Mouse (Mus musculus) kidney, embryonic 14.5 days (tissue): ENCODE results near the gene Gm39115. TPM values are rescaled to one million over a fixed set of nuclear protein-coding genes. Genes with fewer than 3 reads are reported as not detected.
"Not testable (repeated sequence)": the region's sequence is repeated elsewhere in the genome, so short reads cannot be mapped to it uniquely, and the experiment has no call there.

ENCODE experiments used
- ATAC-seq: fragments of 200-750 bp; cut with Nextera tagmentation; 2 replicates; pipeline ENCODE4 v1.8.0; 2017; ENCODE audit warnings: moderate number of reproducible peaks, mild to moderate bottlenecking, moderate TSS enrichment, moderate library complexity; ENCODE audit not compliant: low FRiP score, low TSS enrichment
- H3K27ac ChIP-seq: fragments of 300-500 bp; sonication (generic); 2 replicates; pipeline ENCODE4 v1.5.1; 2014; ENCODE audit warnings: low read depth, mild to moderate bottlenecking, low read length, moderate library complexity, mixed read lengths
- H3K27me3 ChIP-seq: fragments of 300-500 bp; sonication (generic); 2 replicates; pipeline ENCODE4 v1.6.1; 2014; ENCODE audit warnings: mild to moderate bottlenecking, low read length; ENCODE audit not compliant: control insufficient read depth, insufficient read depth
- H3K36me3 ChIP-seq: fragments of 300-500 bp; sonication (generic); 2 replicates; pipeline ENCODE4 v1.6.1; 2014; ENCODE audit warnings: low read length, mixed read lengths; ENCODE audit not compliant: control insufficient read depth, insufficient read depth
- H3K4me1 ChIP-seq: fragments of 300-500 bp; sonication (generic); 2 replicates; pipeline ENCODE4 v1.6.1; 2014; ENCODE audit warnings: low read length, mixed read lengths; ENCODE audit not compliant: control insufficient read depth, insufficient read depth
- H3K4me2 ChIP-seq: fragments of 300-500 bp; sonication (generic); replicated peaks from 2 replicates; pipeline ENCODE4 v1.6.1; 2014; ENCODE audit warnings: low read depth, mild to moderate bottlenecking, low read length
- H3K4me3 ChIP-seq: fragments of 300-500 bp; sonication (generic); 2 replicates; pipeline ENCODE4 v1.5.1; 2014; ENCODE audit warnings: mild to moderate bottlenecking, low read length
- H3K9ac ChIP-seq: fragments of 300-500 bp; sonication (generic); 2 replicates; pipeline ENCODE4 v1.6.1; 2014; ENCODE audit warnings: low read depth, mild to moderate bottlenecking, low read length, moderate library complexity
- H3K9me3 ChIP-seq: fragments of 300-500 bp; sonication (generic); 2 replicates; pipeline ENCODE4 v1.6.1; 2016; ENCODE audit warnings: low read length; ENCODE audit not compliant: control insufficient read depth
- WGBS: fragments of 180-500 bp; shearing (Covaris S2); extraction: QIAGEN DNeasy Blood & Tissue Kit; methylation state at CpG from one replicate; pipeline ENCODE4 v1.1.7; 2014; 5-methylcytosine and 5-hydroxymethylcytosine counted together
- polyA plus RNA-seq: library from polyadenylated mRNA; unstranded; fragments of >200 nt; fragmentation: Nextera tagmentation; extraction: Ambion mirVana; gene quantifications from 2 replicates; pipeline ENCODE4 v1.2.1, GENCODE M21; 2014

The Gm39115 gene
- polyA plus RNA-seq, 1 experiment from 2014 or later = not detected

DNA sequence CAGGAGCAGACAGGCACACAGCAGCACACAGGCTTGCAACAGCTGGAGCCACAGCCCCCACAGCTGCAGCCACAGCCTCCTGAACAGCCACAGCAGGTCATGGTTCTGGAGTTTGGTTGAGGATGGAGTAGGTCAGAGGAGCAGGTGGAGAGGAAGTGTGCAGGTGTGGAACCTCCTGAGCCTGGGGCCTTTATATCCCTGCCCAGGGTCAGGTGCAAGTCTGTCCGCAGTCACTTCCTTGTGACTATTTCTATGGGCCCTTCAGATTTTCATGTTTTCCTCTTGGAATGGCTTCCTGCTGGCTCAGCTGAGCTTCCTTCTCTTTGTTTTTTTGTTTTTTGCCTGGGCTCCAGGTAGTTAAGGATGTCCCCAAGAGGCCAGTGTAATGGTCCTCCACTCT, 15.2 kb downstream of the Gm39115 start, which contains the start of gene Gm45618:
Gene Gm45618 (minus strand): TSS at position 101 of the 400 bp plus-strand sequence.
- not testable (repeated sequence) for H3K27ac ChIP-seq, H3K4me2 ChIP-seq, H3K4me1 ChIP-seq, H3K27me3 ChIP-seq, H3K9ac ChIP-seq, H3K9me3 ChIP-seq, H3K36me3 ChIP-seq, ATAC-seq, H3K4me3 ChIP-seq
- 83% methylated on average over 1 of the region's 1 CpGs for WGBS

DNA sequence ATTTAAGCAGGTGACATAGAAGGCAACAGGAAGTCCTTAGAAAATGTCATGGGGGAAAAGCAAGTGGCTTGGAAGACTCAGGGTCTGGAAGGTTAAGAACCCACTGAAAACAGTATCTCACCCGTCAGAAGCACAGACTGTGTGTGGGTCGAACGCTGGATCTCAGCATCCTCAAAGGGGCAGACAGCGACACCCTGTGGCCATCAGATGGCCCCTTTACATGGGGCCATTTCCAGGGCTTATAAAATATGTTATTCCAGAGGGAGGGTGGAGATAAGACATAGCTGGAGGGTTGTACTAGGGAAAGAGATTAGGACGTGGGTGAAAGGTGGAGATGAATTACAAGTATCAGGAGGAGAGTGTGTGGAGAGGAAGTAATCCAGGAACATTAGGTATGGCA, 16.2 kb downstream of the Gm39115 start:
- Histone ChIP-seq H3K4me2 (no peak overlapping the region), H3K27me3 (no peaks in the 10 kb centered on the region), H3K27ac (no peak overlapping the region), H3K9ac (no peak overlapping the region), H3K4me3 (no peak overlapping the region), H3K9me3 (no peaks in the 10 kb centered on the region), H3K36me3 (no peaks in the 10 kb centered on the region), H3K4me1 (no peaks in the 10 kb centered on the region)
- 18% methylated on average over 5 of the region's 5 CpGs for WGBS
- ATAC-seq = no peak

DNA sequence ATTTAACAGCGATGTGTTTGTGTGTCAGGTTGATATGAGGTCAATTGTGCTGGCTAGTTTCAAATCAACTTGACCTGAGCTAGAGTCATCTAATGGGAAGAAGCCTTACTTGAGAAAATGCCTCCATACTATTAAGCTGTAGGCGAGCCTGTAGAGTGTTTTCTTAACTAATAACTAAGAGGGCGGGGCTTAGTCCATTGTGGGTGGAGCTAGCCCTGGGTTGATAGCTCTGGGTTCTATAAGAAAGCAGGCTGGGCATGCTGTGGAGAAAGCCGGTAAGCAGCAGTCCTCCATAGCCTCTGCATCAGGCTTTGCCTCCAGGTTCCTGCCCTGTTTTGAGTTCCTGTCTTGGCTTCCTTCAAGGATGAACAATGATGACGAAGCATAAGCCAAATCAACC, 31.1 kb downstream of the Gm39115 start:
- Histone ChIP-seq H3K36me3 (no peaks in the 10 kb centered on the region), H3K4me1 (no peaks in the 10 kb centered on the region), H3K27ac (no peak overlapping the region), H3K9ac (no peak overlapping the region), H3K4me2 (no peak overlapping the region), H3K9me3 (no peaks in the 10 kb centered on the region), H3K27me3 (no peaks in the 10 kb centered on the region), H3K4me3 (no peak overlapping the region)
- 60% methylated on average over 5 of the region's 5 CpGs for WGBS
- no peak for ATAC-seq

DNA sequence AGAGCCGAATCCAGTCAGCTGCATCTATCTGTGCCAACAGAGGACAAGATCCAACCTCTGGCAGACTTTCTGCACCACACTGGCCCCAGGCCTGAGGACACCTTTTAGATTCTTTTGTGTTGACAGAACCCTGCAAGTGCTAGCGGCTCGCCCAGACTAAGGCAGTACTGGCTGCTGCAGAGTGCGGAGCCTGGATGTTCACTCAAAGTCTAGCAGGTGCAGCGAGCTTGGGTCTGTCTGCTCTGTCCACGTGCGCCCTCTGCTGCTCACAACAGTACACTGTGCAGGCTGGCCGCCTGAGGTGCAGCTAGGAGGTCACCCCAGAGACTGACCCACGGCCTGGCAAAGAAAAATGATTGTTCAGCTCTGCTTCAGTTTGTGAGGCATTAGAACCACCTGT, 38.1 kb downstream of the Gm39115 start:
- ATAC-seq = peak; percentile 54
- H3K4me1 ChIP-seq = peaks cover 4% of the 10 kb centered on the region
- H3K9ac ChIP-seq = no peak overlapping the region
- no peak overlapping the region for H3K4me3 ChIP-seq
- no peaks in the 10 kb centered on the region for H3K36me3 ChIP-seq
- 9% methylated on average over 9 of the region's 9 CpGs for WGBS
- H3K9me3 ChIP-seq = no peaks in the 10 kb centered on the region
- H3K27ac ChIP-seq = no peak overlapping the region
- no peak overlapping the region for H3K4me2 ChIP-seq
- H3K27me3 ChIP-seq = peaks cover 42% of the 10 kb centered on the region

DNA sequence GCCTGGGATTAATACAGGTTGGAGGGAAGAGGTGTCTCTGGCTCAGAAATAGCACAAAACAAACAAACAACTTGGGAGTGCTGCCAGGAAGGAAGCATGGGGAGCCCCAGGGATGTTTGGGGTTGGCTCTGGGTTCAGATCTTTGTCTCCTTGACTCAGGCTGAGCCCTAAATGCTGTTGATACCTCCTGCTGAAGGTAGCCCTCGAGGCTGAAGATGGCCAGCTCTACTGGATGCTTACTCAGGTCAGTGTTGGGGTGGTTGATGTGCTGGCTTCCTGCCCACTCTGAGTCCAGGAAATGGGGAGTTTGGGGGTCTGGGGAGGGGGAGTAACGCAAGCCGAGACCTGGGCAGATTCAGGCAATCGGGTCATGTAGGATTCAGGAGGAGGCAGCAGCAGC, 39.1 kb downstream of the Gm39115 start:
- H3K27me3 ChIP-seq = peaks cover 46% of the 10 kb centered on the region
- H3K27ac ChIP-seq = no peak overlapping the region
- H3K4me3 ChIP-seq = no peak overlapping the region
- no peaks in the 10 kb centered on the region for H3K36me3 ChIP-seq
- no peak overlapping the region for H3K9ac ChIP-seq
- no peak for ATAC-seq
- no peaks in the 10 kb centered on the region for H3K9me3 ChIP-seq
- 61% methylated on average over 4 of the region's 4 CpGs for WGBS
- H3K4me2 ChIP-seq = no peak overlapping the region
- H3K4me1 ChIP-seq = peaks cover 4% of the 10 kb centered on the region

DNA sequence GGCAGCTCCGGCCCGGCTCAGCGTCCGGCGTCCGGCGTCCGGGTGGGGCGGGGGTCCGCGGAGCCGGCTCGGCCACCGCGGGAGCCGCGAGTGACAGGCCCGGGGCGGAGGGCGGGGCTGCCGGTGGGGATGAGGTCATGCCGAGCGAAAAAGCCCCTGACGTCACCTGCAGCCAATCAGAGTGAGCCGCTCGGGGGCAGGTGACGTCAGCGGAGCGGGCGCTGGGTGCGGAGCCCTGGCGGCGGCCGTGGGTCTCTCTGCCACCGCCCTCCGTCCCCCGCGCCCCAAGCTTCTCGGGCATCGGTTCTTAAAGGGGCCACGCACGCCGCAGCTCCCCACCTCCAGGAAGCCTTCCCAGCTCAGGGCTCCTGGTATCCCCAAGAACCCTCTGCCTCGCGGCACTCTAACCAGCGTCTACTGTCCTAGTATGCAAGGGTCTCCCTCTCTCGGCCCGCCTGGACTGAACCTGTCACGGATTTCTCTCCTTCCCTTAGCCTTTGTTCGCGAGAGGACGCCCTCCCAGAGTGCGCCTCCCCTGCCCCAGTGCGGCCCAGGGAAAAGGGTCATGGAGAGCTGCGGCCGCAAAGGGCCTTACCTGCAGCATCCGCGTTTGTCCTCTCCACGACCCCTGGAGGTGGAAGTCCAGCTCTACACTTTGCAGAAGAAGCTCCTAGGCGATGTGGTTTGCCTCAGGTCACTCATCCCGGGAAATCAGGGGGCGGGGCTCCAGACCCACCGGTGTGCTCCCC, 40.5 kb downstream of the Gm39115 start, which contains the start of gene Dusp8:
Gene Dusp8 (minus strand): TSS at position 661 of the 749 bp plus-strand sequence.
- peak; percentile 88 for ATAC-seq
- WGBS = under 1% methylated on average over 52 of the region's 63 CpGs
- Histone ChIP-seq H3K4me1 (peaks cover 4% of the 10 kb centered on the region), H3K4me2 (peak within 1 kb of the TSS; percentile 96), H3K9me3 (no peaks in the 10 kb centered on the region), H3K27ac (no peak within 1 kb of the TSS), H3K9ac (peak within 1 kb of the TSS; percentile 72), H3K27me3 (peaks cover 51% of the 10 kb centered on the region), H3K36me3 (no peaks in the 10 kb centered on the region), H3K4me3 (peak within 1 kb of the TSS; percentile 66)

DNA sequence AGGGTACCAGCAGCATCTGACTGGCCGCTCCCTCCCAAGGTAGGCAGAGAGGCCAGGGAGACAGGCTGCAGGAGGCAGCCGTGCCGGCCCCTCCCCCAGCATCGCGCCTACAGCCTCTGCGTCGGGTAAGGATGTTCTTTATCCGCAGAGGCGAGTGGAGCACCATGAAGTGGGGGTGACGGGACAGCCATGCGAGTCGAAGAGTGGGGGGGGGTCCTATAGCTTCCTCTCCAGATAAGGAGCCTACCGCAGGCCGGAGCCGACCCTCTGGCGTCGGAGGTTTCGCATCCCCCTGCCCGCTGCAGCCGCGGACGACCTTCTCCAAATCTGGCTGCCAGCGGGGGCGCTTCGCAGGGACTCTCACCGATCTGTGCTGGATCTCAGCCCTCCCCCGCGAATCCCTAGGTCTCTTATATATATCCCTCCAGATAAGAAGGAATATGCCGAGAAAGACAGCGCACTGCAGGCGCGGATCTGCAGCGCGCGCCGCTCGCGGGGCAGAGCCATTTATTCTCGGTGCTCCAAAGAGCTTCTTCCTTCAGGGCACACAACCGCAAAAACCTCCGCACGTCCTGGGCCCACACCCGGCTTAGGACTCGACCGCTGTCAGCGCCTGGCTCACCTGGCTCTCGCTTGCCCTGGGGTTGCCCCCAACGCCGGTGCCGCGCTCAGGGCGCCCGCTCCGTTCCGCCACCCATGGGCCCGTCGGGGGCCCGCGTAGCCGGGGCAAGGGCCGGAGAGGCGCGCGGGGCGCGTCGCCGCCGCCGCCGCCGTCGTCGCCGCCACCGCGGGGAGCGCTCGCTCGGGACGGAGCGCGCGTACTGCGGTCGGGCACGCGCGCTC, 41.3 kb downstream of the Gm39115 start:
- H3K4me3 ChIP-seq = peak overlapping the region; percentile 66
- H3K9ac ChIP-seq = peak overlapping the region; percentile 72
- no peak overlapping the region for H3K27ac ChIP-seq
- peaks cover 51% of the 10 kb centered on the region for H3K27me3 ChIP-seq
- under 1% methylated on average over 89 of the region's 89 CpGs for WGBS
- H3K4me2 ChIP-seq = peak overlapping the region; percentile 96
- ATAC-seq = peak; percentile 28
- no peaks in the 10 kb centered on the region for H3K36me3 ChIP-seq
- no peaks in the 10 kb centered on the region for H3K9me3 ChIP-seq
- peaks cover 4% of the 10 kb centered on the region for H3K4me1 ChIP-seq

DNA sequence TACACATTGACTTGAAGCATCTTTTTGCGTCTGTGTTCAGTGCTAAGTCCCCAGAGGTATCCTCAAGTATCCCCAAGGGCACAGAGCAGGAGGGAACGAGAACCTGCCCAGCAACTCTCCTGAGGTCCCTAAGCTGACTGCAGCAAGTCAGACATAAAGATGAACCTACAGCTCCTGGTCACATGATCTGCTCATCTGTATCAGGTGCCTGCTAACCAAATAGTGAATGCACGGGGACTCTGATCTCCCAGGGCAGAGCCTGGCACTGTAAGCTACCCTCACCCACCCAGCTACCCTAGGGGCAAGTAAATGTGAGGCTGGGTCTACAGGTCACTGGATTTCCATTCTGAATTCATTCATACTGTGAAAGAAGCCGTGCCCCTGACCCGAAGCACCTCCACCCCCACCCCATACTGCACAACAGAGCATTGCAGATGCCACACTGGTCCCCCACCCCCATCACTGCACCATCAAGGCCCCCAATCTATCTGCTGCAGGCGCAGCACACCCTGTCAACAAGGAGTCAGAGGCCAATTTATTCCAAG, 42.1 kb downstream of the Gm39115 start:
- Histone ChIP-seq H3K9me3 (no peaks in the 10 kb centered on the region), H3K4me3 (peak overlapping the region; percentile 66), H3K36me3 (no peaks in the 10 kb centered on the region), H3K27me3 (peaks cover 51% of the 10 kb centered on the region), H3K27ac (no peak overlapping the region), H3K9ac (no peak overlapping the region; the same call in 1 of the 2 replicates), H3K4me2 (peak overlapping the region; percentile 96), H3K4me1 (peaks cover 5% of the 10 kb centered on the region)
- ATAC-seq = no peak
- WGBS = 29% methylated on average over 6 of the region's 6 CpGs
